Mouse (Mus musculus): ENCODE results near the gene Tfeb. TPM values are rescaled to one million over a fixed set of nuclear protein-coding genes. Genes with fewer than 3 reads are reported as not detected.

The Tfeb gene
- polyA plus RNA-seq, 1 experiment from 2014 or later, result 2.8 TPM

DNA sequence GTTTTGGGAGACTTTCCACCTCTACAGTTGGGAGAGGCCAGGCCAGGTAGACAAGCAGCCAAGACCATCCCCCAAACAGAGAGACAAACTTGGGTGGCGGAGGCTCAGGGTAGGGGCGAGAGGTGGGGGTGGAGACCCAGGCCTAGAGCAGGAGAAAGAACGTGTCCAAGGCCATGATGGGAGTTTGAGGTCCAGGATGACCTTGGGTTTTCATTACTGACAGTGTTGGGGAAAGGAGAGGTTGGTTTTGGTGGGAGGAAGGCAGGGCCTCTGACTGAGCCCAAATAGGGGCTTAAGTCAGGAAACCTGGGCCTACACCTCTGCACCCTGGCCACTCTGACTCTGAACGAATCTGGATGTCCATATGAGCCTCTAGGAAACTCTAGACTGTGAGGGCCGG is 94.9 kb downstream of the Tfeb start:
- H3K27me3 ChIP-seq (ENCODE audit: control insufficient read depth, insufficient read depth, low read length), result peaks cover 51% of the 10 kb centered on the region

DNA sequence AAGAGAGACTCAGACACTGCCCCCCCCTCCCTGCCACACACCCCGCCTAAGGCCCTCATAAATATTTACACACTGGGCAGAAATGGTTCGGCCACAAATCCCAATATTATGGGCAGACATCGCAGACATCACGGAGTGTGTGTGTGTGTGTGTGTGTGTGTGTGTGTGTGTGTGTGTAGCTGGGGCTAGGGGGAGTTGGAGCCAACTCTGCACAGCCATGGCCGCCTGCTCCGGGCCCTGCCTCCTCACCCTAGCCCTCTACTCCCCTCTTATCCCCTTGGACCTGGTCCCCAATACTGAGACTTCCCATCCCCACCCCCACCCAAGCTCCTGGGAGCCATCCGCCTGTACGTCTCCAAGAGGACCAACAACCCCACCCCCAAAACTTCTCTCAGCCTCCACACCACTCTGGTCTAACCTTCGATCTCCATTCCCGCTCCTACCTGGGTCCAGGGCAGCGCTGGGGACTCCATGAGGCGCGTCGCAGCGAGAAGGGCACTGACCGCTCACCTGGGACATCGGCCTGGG is 95.7 kb downstream of the Tfeb start:
- 2% methylated on average over 15 of the region's 17 CpGs for WGBS
- DNase-seq (ENCODE audit: low spot score), result no peak

More for the DNA sequence above, 94.9 kb downstream of the Tfeb start:
- Histone ChIP-seq H3K9me3 (ENCODE audit: control insufficient read depth, low read length) (no peaks in the 10 kb centered on the region), H3K4me1 (replicated peaks; ENCODE audit: control insufficient read depth, insufficient read depth, low read length) (peaks cover 8% of the 10 kb centered on the region; the same call in 1 of the 2 replicates), H3K9ac (no peak overlapping the region; the same call in 1 of the 2 replicates), H3K4me2 (replicated peaks) (peak overlapping the region; percentile 91), H3K4me3 (replicated peaks; ENCODE audit: low read length) (peak overlapping the region; percentile 52), H3K27ac (no peak overlapping the region), H3K36me3 (replicated peaks; ENCODE audit: control insufficient read depth, insufficient read depth) (no peaks in the 10 kb centered on the region)
- WGBS, result 54% methylated on average over 5 of the region's 5 CpGs
- DNase-seq (ENCODE audit: low spot score) (no peak), ATAC-seq (ENCODE audit: low FRiP score) (no peak)

DNA sequence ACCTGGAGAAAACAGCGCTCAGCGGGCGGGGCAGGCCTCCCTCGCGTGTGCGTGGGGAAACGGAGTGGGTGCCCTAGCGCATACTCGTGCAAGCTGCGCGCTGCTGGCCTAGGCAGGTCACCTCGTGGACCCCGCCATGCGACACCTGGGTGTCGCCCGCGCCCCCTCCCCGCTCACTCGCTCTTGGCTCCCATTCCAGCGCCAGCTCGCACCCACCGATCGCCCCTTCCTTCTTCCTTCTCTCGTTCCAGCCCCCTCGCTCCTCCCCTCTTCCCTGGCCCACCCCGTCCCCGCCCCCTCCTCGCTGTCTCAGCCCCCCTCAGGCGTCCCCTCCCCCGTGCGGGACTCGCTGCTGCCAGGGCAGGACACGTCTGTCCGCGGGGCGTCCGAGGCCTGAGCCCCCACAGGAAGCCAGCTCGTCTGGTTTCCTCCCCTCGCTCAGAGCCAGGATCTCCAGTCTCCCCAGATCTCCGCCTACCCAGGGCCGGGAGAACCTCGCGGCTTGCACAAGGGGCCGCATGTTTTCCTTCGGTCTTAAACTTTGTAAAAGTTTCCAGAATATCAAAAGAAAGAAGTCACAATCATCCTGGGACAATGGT is 96.3 kb downstream of the Tfeb start:
- Histone ChIP-seq H3K4me1 (replicated peaks; ENCODE audit: control insufficient read depth, insufficient read depth, low read length) (peaks cover 8% of the 10 kb centered on the region; the same call in 1 of the 2 replicates), H3K27me3 (ENCODE audit: control insufficient read depth, insufficient read depth, low read length) (peaks cover 51% of the 10 kb centered on the region), H3K36me3 (replicated peaks; ENCODE audit: control insufficient read depth, insufficient read depth) (no peaks in the 10 kb centered on the region), H3K27ac (no peak overlapping the region), H3K4me3 (replicated peaks; ENCODE audit: low read length) (peak overlapping the region; percentile 52), H3K9ac (peak overlapping the region; percentile 58), H3K4me2 (replicated peaks) (peak overlapping the region; percentile 91), H3K9me3 (ENCODE audit: control insufficient read depth, low read length) (no peaks in the 10 kb centered on the region)
- peak; percentile 53; the same call in 1 of the 2 replicates for ATAC-seq (ENCODE audit: low FRiP score)
- no peak for DNase-seq (ENCODE audit: low spot score)
- WGBS, result under 1% methylated on average over 37 of the region's 45 CpGs

More for the DNA sequence above, 95.7 kb downstream of the Tfeb start:
- no peak overlapping the region for H3K27ac ChIP-seq
- peak overlapping the region; percentile 58 for H3K9ac ChIP-seq
- no peaks in the 10 kb centered on the region for H3K9me3 ChIP-seq (ENCODE audit: control insufficient read depth, low read length)
- H3K4me1 ChIP-seq (replicated peaks; ENCODE audit: control insufficient read depth, insufficient read depth, low read length), result peaks cover 8% of the 10 kb centered on the region; the same call in 1 of the 2 replicates
- peak overlapping the region; percentile 52 for H3K4me3 ChIP-seq (replicated peaks; ENCODE audit: low read length)
- peak overlapping the region; percentile 91 for H3K4me2 ChIP-seq (replicated peaks)
- H3K36me3 ChIP-seq (replicated peaks; ENCODE audit: control insufficient read depth, insufficient read depth), result no peaks in the 10 kb centered on the region
- H3K27me3 ChIP-seq (ENCODE audit: control insufficient read depth, insufficient read depth, low read length), result peaks cover 51% of the 10 kb centered on the region
- ATAC-seq (ENCODE audit: low FRiP score), result 0 out of 2 replicates have a peak, but pooled peaks have one; percentile 51

DNA sequence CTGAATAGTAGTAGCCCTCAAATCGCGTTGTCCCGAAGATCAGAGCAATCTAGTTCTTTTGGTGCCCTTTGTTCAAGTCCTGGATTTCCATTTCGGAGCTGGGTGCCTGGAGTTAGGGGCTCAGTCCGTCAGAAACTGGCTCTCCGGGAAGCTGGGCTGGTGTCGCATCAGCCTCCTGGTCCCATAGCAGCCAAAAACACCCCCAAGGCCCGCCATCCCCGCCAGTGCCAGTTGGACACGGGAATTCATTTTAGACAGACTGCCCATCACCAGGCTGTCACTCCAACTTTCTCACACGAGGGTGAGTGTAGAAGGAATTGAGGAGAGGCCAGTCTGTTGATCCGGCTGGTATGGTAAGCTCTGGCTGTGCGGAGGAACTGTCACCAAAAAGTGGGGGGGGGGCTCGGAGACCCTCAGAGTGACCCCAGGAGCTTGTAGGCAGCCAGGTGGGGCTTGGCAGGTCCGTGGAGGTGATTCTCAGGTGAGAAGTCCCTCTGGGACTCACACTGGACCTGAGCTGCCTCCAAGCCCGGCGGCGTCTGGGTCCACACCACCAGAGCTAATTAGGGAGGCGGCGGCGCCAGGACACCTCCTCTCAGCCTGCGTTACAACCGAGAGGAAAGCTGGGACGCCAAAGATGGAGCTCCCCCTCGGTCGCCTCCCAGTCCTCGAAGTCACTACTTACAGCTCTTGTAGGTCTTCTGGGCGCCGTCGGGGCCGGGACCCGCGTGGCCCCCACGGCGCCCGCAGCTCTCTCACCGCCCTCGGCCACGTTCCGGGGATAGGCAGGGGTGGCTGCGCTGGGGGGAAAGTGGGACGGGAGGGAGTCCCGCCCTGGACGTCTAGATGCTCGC is 97.0 kb downstream of the Tfeb start:
- ATAC-seq (ENCODE audit: low FRiP score) (no peak), DNase-seq (ENCODE audit: low spot score) (no peak)
- Histone ChIP-seq H3K36me3 (replicated peaks; ENCODE audit: control insufficient read depth, insufficient read depth) (no peaks in the 10 kb centered on the region), H3K27ac (no peak overlapping the region), H3K4me2 (replicated peaks) (peak overlapping the region; percentile 91), H3K27me3 (ENCODE audit: control insufficient read depth, insufficient read depth, low read length) (peaks cover 51% of the 10 kb centered on the region), H3K4me3 (replicated peaks; ENCODE audit: low read length) (peak overlapping the region; percentile 52), H3K9ac (peak overlapping the region; percentile 58; the same call in 1 of the 2 replicates), H3K4me1 (replicated peaks; ENCODE audit: control insufficient read depth, insufficient read depth, low read length) (peaks cover 8% of the 10 kb centered on the region; the same call in 1 of the 2 replicates), H3K9me3 (ENCODE audit: control insufficient read depth, low read length) (no peaks in the 10 kb centered on the region)
- WGBS, result under 1% methylated on average over 45 of the region's 45 CpGs

DNA sequence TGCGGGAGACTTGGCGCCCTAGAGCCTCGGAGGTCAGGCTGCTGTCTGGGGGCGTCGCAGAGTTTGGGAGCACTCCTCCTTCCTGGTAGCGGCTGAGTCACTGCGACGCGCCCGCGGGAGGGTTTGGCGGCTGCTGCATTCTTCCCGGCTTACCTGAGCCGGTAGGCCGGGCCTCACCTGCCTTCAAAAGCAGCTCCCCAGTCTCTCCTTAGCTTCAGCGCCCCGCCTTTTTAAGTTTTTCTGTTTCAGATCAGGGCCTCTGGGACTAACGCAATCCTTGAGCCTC is 97.6 kb downstream of the Tfeb start, which contains the start of gene Mdfi:
Gene Mdfi, minus strand, starts transcription at position 210 of the 286 bp plus-strand sequence.
- Histone ChIP-seq H3K9me3 (ENCODE audit: control insufficient read depth, low read length) (no peaks in the 10 kb centered on the region), H3K4me2 (replicated peaks) (peak within 1 kb of the TSS; percentile 91), H3K9ac (peak within 1 kb of the TSS; percentile 58; the same call in 1 of the 2 replicates), H3K36me3 (replicated peaks; ENCODE audit: control insufficient read depth, insufficient read depth) (no peaks in the 10 kb centered on the region), H3K4me1 (replicated peaks; ENCODE audit: control insufficient read depth, insufficient read depth, low read length) (peaks cover 8% of the 10 kb centered on the region; the same call in 1 of the 2 replicates), H3K27me3 (ENCODE audit: control insufficient read depth, insufficient read depth, low read length) (peaks cover 51% of the 10 kb centered on the region), H3K27ac (no peak within 1 kb of the TSS), H3K4me3 (replicated peaks; ENCODE audit: low read length) (peak within 1 kb of the TSS; percentile 52)
- ATAC-seq (ENCODE audit: low FRiP score) (no peak), DNase-seq (ENCODE audit: low spot score) (no peak)
- 5% methylated on average over 18 of the region's 18 CpGs for WGBS

DNA sequence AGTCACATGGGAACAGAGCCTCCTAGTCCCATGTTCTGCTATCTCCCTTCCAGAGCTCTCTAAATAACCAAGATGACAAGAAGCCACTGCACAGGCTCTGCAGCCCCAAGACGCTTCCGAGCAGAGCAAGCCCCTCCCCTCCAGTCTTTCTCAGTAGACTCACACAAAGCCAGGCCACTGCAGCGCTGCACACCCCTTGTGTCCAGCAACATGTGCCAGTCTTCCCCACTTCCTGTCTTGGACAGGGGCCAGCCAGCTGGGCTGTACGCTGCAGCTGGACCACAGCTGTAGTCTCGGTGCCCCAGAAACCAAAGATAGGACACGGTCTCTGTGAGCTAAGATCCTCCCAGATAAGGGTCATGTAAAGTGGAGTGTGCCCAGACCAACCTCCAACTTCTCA is 101.0 kb downstream of the Tfeb start:
- Histone ChIP-seq H3K9me3 (ENCODE audit: control insufficient read depth, low read length) (no peaks in the 10 kb centered on the region), H3K9ac (no peak overlapping the region), H3K27me3 (ENCODE audit: control insufficient read depth, insufficient read depth, low read length) (peaks cover 36% of the 10 kb centered on the region), H3K4me2 (replicated peaks) (no peak overlapping the region), H3K4me1 (replicated peaks; ENCODE audit: control insufficient read depth, insufficient read depth, low read length) (peaks cover 3% of the 10 kb centered on the region; the same call in 1 of the 2 replicates), H3K27ac (no peak overlapping the region), H3K4me3 (replicated peaks; ENCODE audit: low read length) (no peak overlapping the region), H3K36me3 (replicated peaks; ENCODE audit: control insufficient read depth, insufficient read depth) (no peaks in the 10 kb centered on the region)
- no peak for ATAC-seq (ENCODE audit: low FRiP score)
- DNase-seq (ENCODE audit: low spot score), result no peak
- WGBS, result 48% methylated on average over 6 of the region's 6 CpGs

DNA sequence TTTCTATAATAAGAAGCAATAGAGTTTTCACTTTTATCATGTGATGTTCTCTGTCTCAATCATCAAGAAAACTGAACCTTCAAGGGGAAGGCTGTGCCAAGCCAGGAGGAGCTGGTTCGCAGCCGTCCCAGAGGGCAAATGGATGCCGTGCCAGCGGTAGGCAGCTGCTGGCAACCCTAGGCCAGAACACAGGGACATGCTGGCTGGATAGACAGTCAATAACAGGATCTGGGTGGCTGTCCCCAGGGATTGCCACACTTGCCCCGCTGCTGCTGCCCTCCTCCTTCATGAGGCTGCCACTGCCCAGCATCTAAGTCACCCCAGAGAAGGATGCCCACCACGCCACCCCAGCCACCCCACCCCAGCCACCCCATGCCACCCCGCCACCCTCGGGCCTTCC is 104.7 kb downstream of the Tfeb start:
- H3K4me3 ChIP-seq (replicated peaks; ENCODE audit: low read length), result no peak overlapping the region
- no peaks in the 10 kb centered on the region for H3K36me3 ChIP-seq (replicated peaks; ENCODE audit: control insufficient read depth, insufficient read depth)
- no peaks in the 10 kb centered on the region for H3K9me3 ChIP-seq (ENCODE audit: control insufficient read depth, low read length)
- H3K27me3 ChIP-seq (ENCODE audit: control insufficient read depth, insufficient read depth, low read length), result 0 out of 2 replicates have a peak, but pooled peaks cover 1% of the 10 kb centered on the region
- no peak overlapping the region for H3K27ac ChIP-seq
- DNase-seq (ENCODE audit: low spot score), result no peak
- WGBS, result 83% methylated on average over 8 of the region's 8 CpGs
- H3K4me2 ChIP-seq (replicated peaks), result no peak overlapping the region
- H3K9ac ChIP-seq, result no peak overlapping the region
- no peaks in the 10 kb centered on the region for H3K4me1 ChIP-seq (replicated peaks; ENCODE audit: control insufficient read depth, insufficient read depth, low read length)
- no peak for ATAC-seq (ENCODE audit: low FRiP score)
